Mouse (Mus musculus): ENCODE data around the gene Mov10.

DNA sequence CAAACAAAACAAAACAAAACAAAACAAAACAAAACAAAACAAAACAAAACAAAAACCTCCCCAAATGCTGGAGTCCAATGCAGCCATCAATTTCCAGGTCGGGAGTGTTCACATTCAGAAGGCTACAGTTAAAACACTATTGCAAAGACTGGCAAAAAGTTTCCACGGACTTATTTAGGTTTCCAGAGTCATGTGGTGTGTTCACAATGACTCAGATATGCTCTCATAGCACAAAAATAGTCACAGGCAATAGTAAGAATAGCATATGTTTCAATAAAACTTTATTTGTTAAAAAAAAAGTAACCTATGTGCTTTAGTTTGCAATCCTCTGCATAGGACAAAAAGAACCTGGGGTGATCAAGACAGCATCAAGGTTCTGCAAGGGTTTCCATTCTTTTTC, 51.2 kb downstream of the Mov10 start:
- no peak for TF ChIP-seq EP300 (optimal IDR thresholded peaks at IDR 0.05)
- no peak for TF ChIP-seq CTCF (IDR thresholded peaks at IDR 0.05; ENCODE audit: low read depth)

All from stomach, postnatal 0 days (tissue).